Mouse (Mus musculus) bone marrow macrophage, adult 2 months (primary cell): ENCODE data around the gene Egflam.

Experiments
- CTCF ChIP-seq: IDR thresholded peaks from 2 replicates; pipeline ENCODE4 v1.5.1; 2012; ENCODE audit warnings: low read depth, mild to moderate bottlenecking, low read length, moderate library complexity
- POLR2A ChIP-seq: IDR thresholded peaks from 2 replicates; pipeline ENCODE4 v1.6.1; 2012; ENCODE audit warnings: mild to moderate bottlenecking, low read depth, low read length, borderline replicate concordance

DNA sequence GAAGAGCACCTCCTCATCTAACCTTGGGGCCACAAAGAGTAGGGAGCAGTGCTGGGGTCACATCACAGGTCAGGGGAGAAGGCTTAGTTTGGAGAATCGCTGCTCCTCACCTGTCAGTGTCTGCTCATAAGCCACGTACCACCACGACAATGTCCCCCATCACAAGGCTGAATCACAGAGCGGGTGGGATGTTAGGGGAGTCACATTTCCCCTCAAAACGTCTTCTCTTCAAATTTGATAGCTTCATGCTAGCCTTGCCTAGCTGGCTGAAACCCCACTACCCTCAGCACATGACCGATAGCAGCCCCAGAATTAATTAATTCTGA is 181.0 kb downstream of the Egflam start:
- no peak for TF ChIP-seq POLR2A
- TF ChIP-seq CTCF: no peak
